Mouse (Mus musculus) spleen, postnatal 36 days (tissue): Measurements from ENCODE around the gene Slc8a1.
A peak's percentile ranks its signal among the peaks of the same experiment; 100 is the strongest.

Experiments
- DNase-seq, 2 experiments: peaks; one replicate each; pipeline ENCODE4 v3.0.0; 2022; ENCODE audit warnings: low spot score in 2 of 2, mixed read lengths in 1 of 2

Gene Slc8a1

DNA sequence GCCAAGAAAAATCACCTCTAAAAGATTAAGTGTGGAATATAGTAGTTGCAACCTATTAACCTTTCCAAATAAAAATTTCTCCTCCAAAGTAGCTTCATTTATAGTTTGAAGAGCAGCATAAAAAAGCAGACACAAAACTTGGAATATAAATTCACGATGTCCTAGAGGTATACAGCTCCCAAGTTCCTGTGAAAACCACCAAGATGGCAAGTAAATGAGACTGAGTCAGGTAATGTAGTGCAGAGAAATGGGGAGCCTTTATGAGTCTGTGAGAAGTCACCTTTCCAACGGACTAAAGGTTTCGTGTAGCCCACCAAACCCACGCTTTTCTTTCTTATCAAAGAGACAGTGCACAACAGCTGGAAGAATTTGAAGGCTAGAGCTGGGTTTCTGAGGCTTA is 224.2 kb downstream of the Slc8a1 start:
- DNase-seq: no peak

- DNase-seq: no peak
These were observed 224.7 kb downstream of the Slc8a1 start for GRCm38 (mm10) chr17:81513368-81513958.

DNA sequence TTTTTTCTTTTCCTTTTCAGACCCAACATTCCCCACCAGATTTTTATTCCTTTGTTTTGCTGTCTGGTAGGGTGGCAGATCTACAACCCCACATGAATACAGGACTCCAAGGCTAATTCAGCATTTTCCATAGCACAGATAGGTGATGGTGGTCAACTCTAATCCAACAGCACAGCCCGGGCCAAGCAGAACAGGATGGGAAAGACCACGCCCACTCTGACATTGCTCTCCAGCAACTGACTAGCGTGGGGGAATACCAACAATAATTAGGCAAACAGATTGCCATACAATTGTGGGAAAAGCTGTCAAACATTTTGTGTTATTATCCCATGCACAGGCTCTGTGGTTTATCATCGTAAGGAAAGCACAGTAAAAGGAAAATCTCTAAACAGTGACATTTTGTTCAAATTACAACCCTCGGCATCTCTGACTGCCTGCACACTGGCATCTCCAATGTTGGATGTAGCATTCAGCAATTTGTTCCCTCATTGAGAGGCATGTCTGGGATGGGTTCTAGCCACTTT is 233.0 kb downstream of the Slc8a1 start:
- no peak for DNase-seq

GRCm38 (mm10) chr17:81504040-81504439 is 234.1 kb downstream of the Slc8a1 start:
- no peak for DNase-seq

DNA sequence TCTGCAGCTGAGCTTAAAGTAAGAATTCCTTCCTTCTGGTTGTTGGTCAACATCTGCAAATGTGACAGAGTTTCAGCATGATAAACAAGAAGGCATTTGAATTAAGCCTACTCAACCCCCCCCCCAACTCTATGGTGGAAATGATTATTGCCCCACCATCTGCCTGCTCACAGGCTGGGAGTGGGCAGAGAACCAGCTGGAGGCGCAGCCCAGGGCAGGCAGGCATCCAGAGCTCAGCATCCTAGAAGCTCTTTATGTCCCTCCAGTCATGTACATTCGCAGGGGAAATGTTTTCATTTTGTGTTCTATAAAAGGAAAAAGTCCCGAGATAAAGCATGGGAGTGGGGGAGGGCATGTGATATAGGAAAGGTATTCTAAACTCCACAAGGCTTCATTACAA is 235.4 kb downstream of the Slc8a1 start:
- no peak for DNase-seq

GRCm38 (mm10) chr17:81500686-81501407 is 237.3 kb downstream of the Slc8a1 start:
- DNase-seq: no peak

DNA sequence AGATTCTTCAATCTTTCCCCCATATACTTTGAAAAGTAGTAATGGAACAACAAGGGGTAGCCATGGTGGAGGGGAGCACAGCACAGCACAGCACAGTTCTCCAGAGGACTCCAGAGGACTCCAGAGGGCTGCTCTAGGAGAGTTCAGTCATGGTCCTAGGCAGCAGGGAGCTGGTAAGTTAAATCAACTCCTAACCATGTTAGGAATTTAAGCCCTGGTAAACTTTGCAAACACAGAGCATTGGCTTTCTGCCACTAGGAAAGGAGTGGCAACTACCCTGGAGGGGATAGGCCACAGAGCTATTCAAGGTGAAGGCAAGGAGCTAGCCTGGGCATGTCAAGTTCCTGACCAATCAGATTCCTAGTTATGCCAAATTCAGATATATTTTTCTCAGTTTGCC is 240.3 kb downstream of the Slc8a1 start:
- DNase-seq: no peak

GRCm38 (mm10) chr17:81496616-81497015 is 241.6 kb downstream of the Slc8a1 start:
- DNase-seq: no peak

GRCm38 (mm10) chr17:81492216-81492865 is 245.8 kb downstream of the Slc8a1 start:
- DNase-seq: no peak

GRCm38 (mm10) chr17:81486388-81486787 is 251.8 kb downstream of the Slc8a1 start:
- no peak for DNase-seq

DNA sequence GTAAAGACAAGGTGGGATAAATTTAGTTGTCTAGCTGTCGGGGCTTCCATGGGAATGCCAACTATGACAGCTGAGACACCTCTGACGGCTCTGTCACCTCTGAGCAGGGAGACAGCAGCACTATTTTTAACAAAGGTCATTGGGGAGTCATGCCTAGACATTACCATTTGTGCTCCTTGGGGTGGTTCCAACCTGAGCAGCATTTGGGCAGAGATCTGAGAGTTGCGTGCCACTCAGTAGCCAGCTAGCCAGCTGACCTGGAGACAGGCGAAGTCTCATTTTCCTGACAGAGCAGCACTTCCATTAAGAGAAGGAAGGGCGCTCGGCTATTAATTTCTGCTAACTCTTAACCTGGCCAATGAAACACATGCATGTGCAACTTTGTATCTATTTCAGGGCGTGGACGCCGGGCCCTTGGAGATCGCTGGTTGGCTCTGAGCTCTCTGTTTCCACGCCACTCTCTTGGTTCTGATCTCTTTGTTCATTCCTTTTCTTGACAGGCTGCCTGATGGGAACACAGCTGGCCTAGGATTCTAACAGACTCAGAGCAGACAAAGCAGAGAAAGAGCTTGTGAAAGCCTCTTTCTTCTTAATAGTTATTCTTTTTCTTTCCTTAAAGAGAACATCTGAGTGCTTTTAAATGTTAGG is 256.2 kb downstream of the Slc8a1 start:
- no peak for DNase-seq

GRCm38 (mm10) chr17:81480351-81481161 is 257.6 kb downstream of the Slc8a1 start:
- DNase-seq: peak; percentile 25 to 39

DNA sequence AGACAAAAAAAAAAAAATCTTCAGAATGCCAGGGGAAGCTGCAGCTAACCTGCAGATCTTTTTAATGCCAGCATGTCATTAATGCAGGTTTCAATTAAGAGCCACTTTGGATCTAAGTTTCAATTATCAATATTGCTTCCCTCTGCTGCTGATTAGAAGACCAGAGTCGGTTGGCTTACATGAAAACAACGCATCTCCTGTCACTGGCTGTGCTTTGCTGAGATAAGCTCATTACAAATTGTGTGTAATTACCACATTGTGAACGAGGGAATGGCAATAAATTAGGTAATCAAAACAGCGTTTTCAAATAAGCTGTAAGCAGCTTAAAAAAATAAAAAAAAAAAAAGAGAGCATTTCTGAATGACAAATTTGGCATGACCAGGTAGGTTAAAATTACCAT is 258.4 kb downstream of the Slc8a1 start:
- DNase-seq: no peak

- no peak for DNase-seq
These were observed 260.8 kb downstream of the Slc8a1 start for GRCm38 (mm10) chr17:81477420-81477819.

DNA sequence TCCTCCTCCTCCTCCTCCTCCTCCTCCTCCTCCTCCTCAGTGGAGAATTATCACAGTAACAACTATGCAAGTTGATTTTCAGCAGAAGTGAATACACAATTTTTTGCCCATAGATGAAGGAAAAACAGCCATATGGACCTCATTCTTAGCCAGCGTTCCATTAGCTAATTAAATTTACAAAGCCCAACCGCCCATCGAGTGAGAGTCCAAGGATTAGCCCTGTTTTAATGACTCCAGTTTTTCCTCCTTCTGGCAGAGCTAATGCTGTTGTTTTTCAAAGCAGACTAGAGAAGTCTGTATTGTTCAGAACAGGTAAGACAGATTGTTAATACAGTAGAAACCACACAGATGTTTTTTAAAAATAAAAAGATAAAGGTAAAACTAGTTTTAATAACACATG is 264.8 kb downstream of the Slc8a1 start:
- no peak for DNase-seq

- DNase-seq: no peak
These were observed 269.2 kb downstream of the Slc8a1 start for GRCm38 (mm10) chr17:81468941-81469340.

- DNase-seq: no peak
These were observed 278.8 kb downstream of the Slc8a1 start for GRCm38 (mm10) chr17:81459379-81459778.

- no peak for DNase-seq
These were observed 282.2 kb downstream of the Slc8a1 start for GRCm38 (mm10) chr17:81455977-81456376.

DNA sequence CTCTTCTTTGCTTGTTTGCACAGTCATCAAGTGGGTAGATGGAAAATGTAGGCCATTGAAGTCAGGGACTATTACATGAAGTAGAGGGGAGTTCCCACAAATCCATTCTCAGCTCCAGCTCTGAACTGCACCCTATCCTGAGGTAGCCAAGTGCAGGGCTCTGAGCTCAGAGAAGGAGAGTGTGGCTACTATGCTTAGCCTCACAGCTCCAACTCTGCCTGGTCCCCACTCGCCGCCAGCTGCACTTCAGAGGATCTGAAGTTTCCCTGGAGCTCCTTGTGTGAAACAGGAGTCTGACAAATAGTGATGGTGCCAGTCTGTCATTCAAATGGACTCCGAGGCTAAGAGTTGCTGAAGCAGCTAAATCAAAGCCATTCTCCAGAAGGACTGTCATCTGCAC is 282.9 kb downstream of the Slc8a1 start:
- no peak for DNase-seq

GRCm38 (mm10) chr17:81441463-81441862 is 296.7 kb downstream of the Slc8a1 start, which contains the start of gene Gm11096:
Gene Gm11096 (plus strand): TSS chr17:81441763.
- no peak for DNase-seq

GRCm38 (mm10) chr17:81433148-81433547 is 305.0 kb downstream of the Slc8a1 start:
- DNase-seq: no peak
